Mouse (Mus musculus) layer of hippocampus, adult 18-20 months (tissue): Measurements from ENCODE around the gene Ppp1r14d. TPM values are rescaled to one million over a fixed set of nuclear protein-coding genes. Genes with fewer than 3 reads are reported as not detected.
A peak's percentile ranks its signal among the peaks of the same experiment; 100 is the strongest.

Source experiments
- DNase-seq, 2 experiments: peaks; one replicate each; pipeline ENCODE4 v3.0.0; 2022; ENCODE audit warnings: low spot score in 2 of 2
- total RNA-seq, 2 experiments: library from RNA; stranded (reverse); gene quantifications; 2 replicates each; pipeline ENCODE4 v1.2.3; 2021

Ppp1r14d gene
- total RNA-seq, 2 experiments from 2014 or later: not detected

DNA sequence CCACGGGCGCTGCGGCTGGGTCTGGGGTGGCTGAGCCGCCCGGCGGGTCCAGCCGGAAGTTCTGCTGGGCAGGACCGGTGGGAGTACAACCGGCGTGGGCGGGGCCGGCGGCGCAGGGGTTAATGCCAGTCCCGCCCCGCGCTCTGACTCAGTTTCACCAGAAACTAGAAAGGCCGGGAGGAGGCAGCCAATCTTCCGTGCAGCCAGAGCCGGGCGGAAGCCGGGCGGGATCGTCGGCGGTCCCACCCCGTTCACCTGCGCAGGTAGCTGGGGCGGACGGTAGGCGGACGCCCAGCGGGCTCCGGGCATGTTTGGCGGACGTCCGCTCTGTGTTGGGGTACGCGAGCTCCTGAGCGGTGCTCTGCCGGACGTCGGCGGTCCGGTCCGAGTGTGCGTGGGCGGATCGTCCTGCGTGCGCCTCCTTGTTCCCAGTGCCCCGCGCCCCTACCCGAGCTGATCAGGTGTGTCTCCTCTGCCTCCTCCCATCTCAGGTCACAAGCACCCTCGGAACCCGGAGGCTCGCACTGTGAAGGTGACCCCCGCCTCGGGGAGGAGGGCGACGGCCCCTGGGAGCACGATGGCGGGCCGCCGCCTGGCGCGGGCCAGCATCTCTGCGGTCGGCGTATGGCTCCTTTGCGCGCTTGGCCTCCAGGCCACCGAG, 7.6 kb upstream of the Ppp1r14d start, which contains the start of gene Spint1:
Spint1 (plus strand) TSS at position 153 of the 661 bp plus-strand sequence.
- no peak for DNase-seq

DNA sequence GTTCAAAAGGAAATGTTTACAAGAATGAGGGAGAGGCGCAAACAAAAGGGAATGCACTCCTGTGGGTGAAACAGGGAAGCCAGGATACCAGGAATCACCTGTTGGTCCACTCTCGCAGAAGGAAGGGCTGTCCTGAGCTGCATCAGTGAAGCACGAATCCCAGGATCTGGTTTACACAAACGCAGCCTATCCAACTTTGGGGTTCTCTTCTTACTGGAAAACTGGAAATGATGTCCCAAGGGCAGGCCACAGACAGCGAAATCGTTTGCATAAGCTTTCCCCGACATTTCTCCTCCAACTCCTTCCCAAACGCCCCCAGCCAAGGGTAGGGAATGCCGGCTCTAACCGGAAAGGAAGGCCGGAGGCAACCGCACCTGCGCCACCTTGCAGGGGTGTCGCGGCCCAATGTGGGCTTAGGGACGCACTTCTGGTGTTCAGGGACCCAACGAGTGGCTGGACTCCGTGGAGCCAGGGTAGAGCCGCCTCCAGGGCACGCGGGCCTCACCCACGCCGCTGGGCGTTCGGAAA, 7.0 kb upstream of the Ppp1r14d start:
- DNase-seq: no peak

DNA sequence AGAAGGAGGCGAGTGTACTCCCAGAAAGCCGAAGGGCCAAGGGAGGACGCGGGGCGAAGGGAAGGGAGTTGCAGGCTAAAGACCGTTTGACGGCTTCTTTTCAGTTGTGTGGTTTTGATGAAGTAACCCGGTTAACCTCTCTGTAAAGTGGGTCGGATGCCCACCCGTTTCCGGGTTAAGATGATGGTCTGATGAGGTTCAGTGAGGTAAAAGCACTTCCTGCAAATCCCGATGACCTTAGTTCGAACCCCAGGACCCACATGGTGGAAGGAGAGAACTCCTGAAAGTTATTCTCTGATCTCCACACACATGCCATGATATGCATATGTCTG, 20.6 kb downstream of the Ppp1r14d start:
- no peak for DNase-seq

DNA sequence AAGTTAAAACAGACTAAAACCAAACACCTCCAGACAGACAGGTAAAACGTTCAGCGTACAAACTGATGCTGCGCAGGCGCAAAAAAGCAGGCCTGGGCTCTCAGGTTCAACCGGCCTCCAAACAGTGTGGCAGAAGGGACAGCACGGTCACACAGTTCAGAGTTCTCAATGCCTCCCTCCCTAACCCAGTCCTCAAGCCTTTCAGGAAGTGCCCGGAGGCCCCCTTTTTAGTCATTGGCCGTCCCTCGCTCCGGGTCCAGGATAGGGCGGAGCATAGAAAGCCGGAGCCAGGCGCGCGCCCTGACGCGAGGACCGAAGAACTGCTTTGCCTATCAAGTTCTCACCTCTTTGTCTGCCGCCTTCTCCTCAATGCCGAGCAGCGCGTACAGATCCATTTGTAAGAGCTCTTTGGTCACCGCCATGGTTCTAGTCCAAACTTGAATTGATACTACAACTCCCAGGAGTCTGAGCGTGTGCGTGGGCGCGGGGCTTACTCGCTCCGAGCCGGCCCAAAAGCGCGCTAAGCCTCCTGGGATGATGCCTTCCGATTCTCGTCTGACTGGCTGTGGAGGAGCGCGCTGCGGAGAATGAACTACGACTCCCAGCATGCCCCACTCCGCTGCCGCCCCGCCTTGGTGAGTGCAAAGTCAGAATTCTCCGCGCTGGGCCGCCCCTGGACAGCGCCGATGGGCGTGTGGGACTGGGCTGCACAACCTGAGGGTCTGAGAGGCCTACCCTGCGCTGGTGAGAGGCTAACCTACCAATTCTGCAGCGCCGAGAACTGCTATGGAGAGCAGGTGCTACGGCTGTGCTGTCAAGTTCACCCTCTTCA, 21.1 kb downstream of the Ppp1r14d start, which contains the start of the genes Zfyve19 and Dnajc17:
Zfyve19 (plus strand) TSS at position 274 of the 832 bp plus-strand sequence.
Dnajc17 (minus strand) TSS at position 452 of the 832 bp plus-strand sequence.
- peak; percentile 97 to 99 for DNase-seq

DNA sequence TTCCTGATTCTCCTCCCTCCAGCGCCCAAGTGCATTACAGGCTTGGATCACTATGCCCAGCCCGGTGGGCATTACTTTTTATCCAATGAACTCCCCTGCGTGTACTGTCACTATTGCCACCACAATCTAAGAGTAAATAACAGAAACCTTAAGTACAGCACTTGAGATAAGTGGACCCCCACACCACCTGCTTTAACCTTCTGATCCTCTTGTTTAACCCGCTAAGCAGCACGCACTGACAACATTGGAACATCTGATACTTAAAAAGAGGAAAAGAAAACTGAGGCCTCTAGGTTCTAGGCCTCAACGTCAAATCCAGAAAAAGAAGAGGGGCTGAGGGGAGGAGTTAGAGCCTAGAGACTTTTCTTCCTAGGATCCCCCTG, 21.8 kb downstream of the Ppp1r14d start:
- no peak for DNase-seq

DNA sequence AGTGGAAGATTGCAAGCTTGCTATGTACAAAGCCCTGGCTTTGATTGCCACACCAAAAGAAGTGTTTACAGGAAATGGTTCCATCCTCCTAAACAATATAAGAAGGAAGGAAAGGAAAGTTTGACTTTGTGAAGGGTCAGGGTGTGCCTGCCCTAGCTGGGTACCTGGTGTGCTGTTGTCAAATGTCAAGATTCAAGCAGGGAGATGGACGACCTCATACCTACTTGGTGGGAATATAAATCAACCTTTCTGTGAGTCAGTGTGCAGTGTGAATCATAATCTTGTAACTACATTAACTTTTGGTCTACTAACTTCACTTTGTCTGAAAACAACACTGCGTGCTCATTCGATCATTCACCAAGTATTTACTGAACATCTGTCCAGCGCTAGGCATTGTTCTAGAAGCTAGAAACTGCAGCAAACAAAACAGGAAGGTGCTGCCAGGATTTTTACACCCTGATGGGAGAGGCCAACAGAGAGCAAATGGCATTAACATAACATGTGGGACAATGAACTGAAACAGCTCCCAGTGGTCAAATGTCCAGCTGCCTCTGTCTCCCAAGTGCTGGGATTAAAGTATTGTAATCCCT, 25.7 kb downstream of the Ppp1r14d start:
- DNase-seq: no peak

DNA sequence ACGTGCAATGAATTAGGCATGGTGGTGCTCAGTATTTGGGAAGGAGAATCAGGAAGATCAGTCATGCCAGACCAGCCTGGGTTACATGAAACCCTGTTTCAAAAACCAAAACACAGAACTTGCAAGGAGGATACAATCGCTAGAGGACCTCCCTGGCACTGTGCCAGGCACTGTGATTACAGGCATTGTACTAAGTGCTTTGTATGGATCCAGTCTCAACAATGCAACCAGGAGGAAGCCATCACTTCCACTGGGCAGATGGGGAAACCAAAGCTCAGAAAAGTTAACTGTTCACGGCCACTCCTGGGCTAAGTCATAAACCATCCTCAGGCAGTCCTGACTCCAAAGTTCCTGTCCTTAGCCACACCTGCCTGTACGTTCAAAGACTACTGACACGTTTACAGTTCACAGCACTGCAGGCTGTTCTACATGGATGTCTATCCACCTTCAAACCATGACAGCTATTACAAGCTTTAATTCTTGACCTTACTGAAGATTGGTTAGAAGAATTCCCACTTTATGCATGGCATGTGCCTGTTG, 26.7 kb downstream of the Ppp1r14d start:
- DNase-seq: no peak

DNA sequence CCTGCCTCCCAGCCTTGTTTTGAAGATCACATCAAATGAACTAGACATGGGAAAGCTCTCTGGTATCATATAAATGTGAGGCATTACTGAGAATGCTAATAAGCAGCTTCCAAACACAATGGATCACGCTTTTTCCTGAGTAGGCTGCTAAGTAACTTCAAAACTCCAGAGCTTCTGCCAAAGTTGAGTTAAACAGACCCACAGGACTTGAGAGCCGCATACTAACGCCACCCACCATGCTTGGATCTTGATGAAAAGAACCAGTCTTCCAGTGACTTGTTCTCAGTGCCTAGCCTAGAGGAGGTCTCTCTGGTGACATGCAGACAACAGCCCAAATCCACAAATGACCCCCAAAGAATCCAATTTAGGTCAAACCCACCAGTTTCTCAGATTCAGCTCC, 30.8 kb downstream of the Ppp1r14d start:
- DNase-seq: peak in 1 of 2 experiments; percentile 15

DNA sequence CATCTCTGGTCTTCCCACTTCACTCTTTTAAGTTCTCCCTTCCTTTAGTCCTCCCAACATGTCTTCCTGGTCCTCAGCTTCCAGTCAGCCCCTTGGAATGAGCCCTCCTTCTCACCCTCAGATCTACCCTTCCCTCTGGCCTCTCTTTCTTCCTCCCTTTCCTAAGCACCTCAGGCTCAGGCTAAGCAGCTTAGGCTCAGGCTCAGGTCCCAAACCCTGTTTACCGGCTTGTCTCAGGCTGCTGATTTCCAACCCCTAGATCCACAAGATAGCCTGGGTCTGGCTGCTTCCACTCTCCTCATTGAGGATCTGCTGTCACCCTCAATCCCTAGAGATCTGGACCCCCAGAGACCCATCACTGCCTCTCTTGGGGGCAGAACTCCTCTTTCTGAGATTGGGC, 31.7 kb downstream of the Ppp1r14d start:
- no peak for DNase-seq

DNA sequence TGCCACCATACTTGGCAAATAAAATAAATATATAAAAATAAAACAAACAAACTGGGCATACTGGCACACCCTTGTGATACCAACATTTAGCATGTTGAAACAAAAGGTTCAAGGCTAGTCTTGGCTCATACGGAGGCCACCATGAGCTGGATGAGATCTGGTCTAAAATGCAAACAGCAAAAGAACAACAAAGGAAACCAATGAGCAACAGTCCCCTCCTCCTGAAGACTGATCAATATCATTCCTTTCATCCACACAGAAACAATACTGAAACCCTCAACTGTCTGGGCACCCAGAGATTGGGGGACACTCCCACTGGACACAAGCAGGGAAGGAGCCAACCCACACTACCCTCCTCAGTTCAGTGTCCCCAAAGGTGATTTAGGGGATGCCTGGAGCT, 32.2 kb downstream of the Ppp1r14d start:
- no peak for DNase-seq

DNA sequence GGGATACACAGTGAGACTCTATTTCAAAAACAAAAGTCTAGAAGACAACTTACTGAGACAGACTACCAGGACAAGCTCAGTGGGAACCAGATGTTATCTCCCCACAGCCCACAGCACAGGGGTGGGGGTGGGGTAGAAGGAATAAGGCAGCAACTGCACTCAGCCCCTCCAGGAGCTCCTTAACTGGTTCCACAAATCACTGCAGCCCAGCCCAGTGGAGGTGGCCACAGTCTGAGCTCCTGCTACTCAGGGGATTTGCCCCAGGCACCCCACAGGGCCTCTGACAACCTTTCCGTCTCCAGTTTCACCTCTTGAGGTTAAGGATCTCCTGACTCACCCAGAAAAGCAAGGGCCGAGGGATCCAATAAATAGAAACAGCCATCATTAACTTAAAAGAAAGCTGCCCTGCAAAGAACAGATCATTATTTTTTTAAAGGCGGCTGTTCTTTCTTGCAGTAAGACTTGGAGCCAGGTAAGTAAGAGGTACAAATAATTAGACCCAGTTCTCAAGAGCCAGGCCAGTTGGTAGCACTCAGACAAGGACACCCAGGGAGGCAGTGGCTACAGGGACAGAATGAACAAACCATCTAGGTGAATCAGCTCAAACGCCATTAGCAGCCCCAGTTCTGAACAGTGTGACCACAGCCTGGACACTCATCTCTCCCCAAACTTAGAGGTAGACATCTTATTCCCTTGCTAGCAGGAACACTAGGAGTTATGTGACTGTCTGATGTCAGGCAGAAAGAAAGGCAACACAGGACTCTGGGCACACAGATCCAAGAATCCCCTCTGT, 33.2 kb downstream of the Ppp1r14d start:
- no peak for DNase-seq

DNA sequence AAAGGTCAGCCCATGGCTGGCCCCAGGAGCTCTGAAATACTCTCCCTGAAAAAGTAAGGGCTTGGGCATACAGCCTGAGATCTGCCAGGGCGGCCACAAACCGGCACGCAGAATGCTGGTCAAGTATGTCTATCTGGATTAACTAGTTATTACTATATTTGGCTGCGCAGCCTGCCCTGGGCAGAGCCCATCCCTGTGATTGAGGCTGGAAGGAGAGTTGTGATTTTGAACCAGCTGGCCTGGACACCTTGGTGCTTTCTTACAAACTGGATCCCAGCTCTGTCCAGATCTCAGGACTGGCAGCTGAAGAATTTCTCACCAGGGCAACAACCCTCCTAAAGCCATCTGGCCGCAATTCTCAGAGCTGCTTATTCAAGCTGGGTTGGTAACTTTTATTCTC, 35.6 kb downstream of the Ppp1r14d start:
- DNase-seq: peak in 1 of 2 experiments; percentile 23

DNA sequence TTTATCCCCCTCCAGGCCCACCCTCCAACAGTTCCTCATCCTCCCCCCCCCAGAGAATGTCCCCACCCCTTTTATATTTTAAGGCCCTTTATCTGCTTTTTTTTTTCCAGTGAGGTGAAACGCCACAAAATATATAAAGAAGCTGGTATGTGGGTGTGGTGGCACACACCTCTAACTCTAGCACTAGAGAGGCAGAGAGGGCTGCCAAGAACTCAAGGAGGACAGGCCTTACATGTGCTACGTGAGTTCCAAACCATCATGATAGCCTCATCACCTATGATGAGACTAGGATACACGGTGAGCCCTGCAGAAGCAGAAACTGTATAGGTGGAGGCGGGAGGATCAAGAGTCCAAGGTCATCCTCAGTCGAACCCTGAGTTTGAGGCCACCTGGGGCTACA, 38.7 kb downstream of the Ppp1r14d start:
- DNase-seq: no peak

DNA sequence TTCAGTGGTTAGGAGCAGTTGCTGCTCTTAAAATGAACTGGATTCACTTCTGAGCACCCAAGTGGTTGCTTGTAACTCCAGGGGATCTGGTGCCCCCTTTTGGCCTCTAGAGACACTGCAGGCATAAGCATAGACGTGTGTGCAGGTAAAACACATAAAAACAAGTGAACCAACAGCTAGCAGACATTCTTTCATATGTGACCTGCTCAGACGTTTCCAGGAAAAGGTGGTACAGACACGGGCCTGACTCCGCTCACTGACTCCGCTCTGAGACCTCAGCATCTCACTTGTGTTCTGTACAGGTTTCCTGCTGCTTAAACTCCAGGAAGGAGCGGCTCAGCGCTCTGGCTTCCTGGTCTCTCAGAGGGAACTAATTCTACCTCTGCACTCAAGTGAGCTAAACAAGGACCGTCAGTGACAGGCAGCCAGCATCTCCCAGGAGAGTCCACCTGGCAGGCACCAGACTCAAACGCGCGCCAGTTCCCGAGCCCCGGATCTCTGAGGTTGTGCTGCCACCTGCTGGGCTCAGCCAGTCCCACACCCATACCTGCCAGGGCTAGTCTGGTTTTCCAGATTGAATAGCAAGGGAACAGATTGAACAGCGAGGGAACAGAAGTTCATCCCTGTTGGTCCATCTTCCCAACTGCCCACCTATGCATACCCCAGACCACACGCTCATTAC, 40.5 kb downstream of the Ppp1r14d start:
- DNase-seq: peak; percentile 71 to 86

DNA sequence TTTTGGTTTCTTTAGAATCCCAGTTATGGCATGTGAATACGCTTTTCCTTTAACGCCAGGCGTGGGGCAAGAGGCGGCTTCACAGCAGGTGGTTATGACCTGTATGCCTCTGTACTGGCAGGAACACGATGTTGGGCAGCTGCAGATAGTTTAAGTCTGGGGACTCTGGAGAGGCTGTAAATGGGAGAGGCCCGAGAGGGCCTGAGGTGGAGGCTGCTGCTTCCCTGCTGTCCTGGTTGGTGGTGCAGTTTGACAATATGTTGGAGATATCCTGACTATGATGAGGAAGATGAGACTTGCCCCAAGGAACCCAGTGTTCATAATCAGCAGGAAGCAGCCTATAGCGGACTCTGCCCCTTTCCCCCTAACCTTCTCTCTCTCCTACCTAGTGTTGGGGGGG, 46.8 kb downstream of the Ppp1r14d start:
- no peak for DNase-seq

DNA sequence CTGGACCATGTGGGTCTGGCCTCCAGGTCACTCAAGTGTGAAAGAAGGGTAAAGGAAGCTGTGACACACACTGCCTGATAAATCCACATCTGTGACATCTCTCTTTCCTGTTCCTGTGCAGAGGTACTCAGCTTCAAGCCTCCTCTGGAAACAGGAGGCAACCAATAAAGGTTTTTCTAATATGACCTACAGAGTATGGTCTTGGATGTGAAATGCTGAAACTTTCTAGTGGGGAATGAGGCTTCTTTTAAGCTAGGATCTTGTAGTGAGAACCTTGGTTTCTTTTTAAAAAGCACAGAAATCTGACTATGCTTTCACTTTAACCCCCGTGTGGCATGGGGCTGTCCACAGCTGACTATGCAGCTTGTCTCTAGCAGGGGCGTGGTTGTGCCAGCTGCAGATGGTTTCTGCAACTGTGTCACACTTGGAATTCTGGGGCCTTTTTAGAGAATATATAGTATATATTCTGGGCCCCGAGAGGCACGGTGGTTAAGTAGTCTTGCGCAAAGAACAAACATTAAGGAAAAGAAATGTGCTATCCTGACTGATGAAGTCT, 52.2 kb downstream of the Ppp1r14d start:
- DNase-seq: no peak

DNA sequence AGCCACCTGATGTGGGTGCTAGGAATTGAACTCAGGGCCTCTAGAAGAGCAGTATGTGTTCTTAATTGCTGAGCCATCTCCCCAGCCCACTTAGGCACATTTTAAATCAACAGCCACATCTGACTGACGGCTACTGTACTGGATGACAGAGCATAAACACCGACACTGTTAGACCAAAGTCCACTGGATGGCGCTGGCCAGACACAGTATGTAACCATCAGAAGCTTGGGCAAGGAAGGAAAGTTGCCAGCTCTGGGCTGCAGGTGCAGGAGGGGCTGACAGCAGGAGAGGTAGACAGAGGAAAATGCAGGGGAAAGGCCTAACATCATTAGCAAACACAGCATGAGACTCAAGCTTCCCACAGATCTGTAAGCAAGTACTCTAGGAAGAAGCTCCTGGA, 52.9 kb downstream of the Ppp1r14d start:
- DNase-seq: no peak

DNA sequence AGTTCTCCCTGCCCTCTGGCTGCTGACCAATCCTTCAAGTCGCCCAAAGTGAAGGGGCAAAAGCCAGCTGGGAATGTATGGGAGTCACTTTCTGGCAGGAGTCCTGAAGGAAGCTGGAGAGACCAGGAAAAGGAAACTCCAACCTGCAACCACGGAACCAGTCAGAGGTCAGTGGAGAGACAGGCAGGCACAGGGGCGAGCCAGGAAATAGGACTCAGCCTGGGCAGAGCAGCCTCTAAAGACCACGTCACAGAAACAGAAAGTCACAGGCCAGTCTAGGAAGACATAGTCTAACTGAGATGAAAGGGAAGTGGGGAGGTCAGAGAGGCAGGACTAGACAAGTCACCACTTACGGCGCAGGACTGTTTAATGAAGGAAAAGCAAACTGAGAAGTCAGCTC, 54.1 kb downstream of the Ppp1r14d start:
- no peak for DNase-seq

DNA sequence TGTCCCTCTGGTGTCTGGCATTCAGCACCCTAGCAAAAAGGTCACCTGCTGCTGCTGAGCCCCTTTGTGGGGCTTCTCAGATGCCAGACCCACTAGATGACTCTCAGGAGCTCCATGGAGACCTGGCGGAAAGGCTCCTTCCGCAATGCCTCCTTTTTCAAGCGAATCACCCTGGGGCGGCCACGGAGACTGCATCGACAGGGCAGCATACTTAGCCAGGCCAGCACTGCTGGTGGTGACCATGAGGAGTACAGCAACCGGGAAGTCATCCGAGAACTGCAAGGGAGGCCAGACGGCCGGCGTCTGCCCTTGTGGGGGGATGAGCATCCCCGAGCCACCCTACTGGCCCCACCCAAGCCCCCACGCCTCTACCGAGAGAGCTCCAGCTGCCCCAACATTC, 54.8 kb downstream of the Ppp1r14d start:
- DNase-seq: no peak
